Mouse (Mus musculus) midbrain, embryonic 12.5 days (tissue): ENCODE measurements around the gene Bmp7. TPM values are rescaled to one million over a fixed set of nuclear protein-coding genes. Genes with fewer than 3 reads are reported as not detected.
A peak's percentile ranks its signal among the peaks of the same experiment; 100 is the strongest.

Experiments
- ATAC-seq: fragments of 200-750 bp; cut with Nextera tagmentation; 2 replicates; pipeline ENCODE4 v1.8.0; 2017; ENCODE audit warnings: low read depth, moderate TSS enrichment, moderate library complexity; ENCODE audit not compliant: low FRiP score
- H3K27ac ChIP-seq: fragments of 300-500 bp; sonication (generic); replicated peaks from 2 replicates; pipeline ENCODE4 v1.5.1; 2016; ENCODE audit warnings: mild to moderate bottlenecking
- H3K27me3 ChIP-seq: fragments of 300-500 bp; sonication (generic); 2 replicates; pipeline ENCODE4 v1.6.1; 2016; ENCODE audit warnings: mild to moderate bottlenecking
- H3K36me3 ChIP-seq: fragments of 300-500 bp; sonication (generic); 2 replicates; pipeline ENCODE4 v1.6.1; 2016
- H3K4me1 ChIP-seq: fragments of 300-500 bp; sonication (generic); 2 replicates; pipeline ENCODE4 v1.6.1; 2016
- H3K4me2 ChIP-seq: fragments of 300-500 bp; sonication (generic); replicated peaks from 2 replicates; pipeline ENCODE4 v1.6.1; 2016; ENCODE audit warnings: mild to moderate bottlenecking, moderate library complexity
- H3K4me3 ChIP-seq: fragments of 300-500 bp; sonication (generic); 2 replicates; pipeline ENCODE4 v1.5.1; 2016; ENCODE audit warnings: mild to moderate bottlenecking
- H3K9ac ChIP-seq: fragments of 300-500 bp; sonication (generic); replicated peaks from 2 replicates; pipeline ENCODE4 v1.6.1; 2016; ENCODE audit warnings: mild to moderate bottlenecking, moderate library complexity
- H3K9me3 ChIP-seq: fragments of 300-500 bp; sonication (generic); 2 replicates; pipeline ENCODE4 v1.6.1; 2016; ENCODE audit warnings: mild to moderate bottlenecking
- WGBS: fragments of 180-500 bp; shearing (Covaris S2); methylation state at CpG from one replicate; pipeline ENCODE4 v1.1.7; 2016; 5-methylcytosine and 5-hydroxymethylcytosine counted together
- polyA plus RNA-seq: library from polyadenylated mRNA; unstranded; fragments of >200 nt; fragmentation: Nextera tagmentation; extraction: Ambion mirVana; gene quantifications from 2 replicates; pipeline ENCODE4 v1.2.1, GENCODE M21; 2016

The Bmp7 gene
- polyA plus RNA-seq, 1 experiment from 2014 or later = 17.5 TPM

DNA sequence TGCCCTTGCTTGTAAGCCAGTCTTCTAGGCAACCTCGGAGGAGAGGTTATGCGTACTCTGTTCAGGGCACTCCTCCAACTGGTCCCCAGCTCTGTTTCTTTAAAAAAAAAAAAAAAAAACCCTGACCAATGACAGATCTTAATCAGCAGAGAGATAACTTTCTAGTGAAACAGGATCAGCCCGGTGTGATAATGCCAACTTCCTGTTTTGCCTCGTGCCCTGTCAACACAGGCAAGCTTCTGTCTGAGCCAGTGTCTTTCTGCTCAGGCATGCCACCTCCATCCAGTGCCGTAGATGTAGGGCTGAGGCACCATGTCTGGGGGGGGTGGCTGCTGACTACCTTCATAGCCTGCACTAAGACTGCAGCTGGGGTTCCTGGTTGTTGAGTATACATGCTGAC, 12.5 kb downstream of the Bmp7 start:
- H3K9ac ChIP-seq = no peak overlapping the region
- peaks cover 21% of the 10 kb centered on the region for H3K4me1 ChIP-seq
- no peaks in the 10 kb centered on the region for H3K36me3 ChIP-seq
- 91% methylated on average over 5 of the region's 5 CpGs for WGBS
- H3K9me3 ChIP-seq = no peaks in the 10 kb centered on the region
- peaks cover 35% of the 10 kb centered on the region for H3K27me3 ChIP-seq
- no peak for ATAC-seq
- H3K4me3 ChIP-seq = no peak overlapping the region
- no peak overlapping the region for H3K27ac ChIP-seq
- no peak overlapping the region for H3K4me2 ChIP-seq

DNA sequence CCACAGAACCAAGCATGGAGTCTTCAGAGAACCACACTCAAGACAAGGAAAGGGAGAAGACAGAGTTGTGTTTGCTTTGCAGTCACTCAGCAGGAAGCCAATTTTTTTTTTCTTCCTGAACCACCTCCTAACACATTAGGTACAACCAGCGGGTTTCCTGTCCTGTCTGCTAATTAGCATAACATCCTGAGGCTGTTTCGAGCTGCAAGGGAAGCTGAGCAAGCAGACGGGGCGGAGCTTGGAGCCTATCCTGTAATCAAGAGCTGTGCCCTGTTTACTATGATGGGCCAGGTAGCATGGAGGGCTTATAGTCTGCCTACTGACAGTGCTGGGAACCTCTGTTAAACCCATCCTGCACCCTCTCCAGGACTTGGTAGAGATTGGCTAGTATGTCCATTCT, 13.8 kb downstream of the Bmp7 start:
- H3K36me3 ChIP-seq = no peaks in the 10 kb centered on the region
- WGBS = 81% methylated on average over 4 of the region's 4 CpGs
- peaks cover 24% of the 10 kb centered on the region for H3K27me3 ChIP-seq
- H3K4me2 ChIP-seq = no peak overlapping the region
- no peak overlapping the region for H3K9ac ChIP-seq
- no peak overlapping the region for H3K27ac ChIP-seq
- H3K4me3 ChIP-seq = no peak overlapping the region
- no peak for ATAC-seq
- peaks cover 21% of the 10 kb centered on the region for H3K4me1 ChIP-seq
- H3K9me3 ChIP-seq = no peaks in the 10 kb centered on the region

DNA sequence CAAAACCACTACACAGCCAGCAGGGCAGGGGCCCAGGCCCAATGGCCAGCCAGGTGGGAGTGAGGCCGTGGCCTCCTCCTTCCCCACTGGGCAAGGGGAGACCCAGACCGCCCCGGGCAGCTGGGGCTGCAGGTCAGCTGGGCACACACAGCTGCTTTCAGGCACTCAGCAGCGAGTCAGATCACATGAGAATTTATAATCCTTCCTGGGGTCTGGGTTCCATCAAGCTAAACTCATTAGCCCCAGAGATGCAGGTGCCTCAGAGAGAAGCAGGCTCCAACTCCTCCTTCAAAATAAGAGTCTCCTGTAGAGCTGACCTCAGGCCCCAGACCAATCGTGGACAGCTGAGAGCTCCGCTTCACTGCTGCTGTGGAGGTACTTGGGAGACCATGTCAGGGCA, 15.2 kb downstream of the Bmp7 start:
- ATAC-seq = no peak
- no peak overlapping the region for H3K9ac ChIP-seq
- H3K9me3 ChIP-seq = no peaks in the 10 kb centered on the region
- peaks cover 15% of the 10 kb centered on the region for H3K4me1 ChIP-seq
- H3K4me3 ChIP-seq = no peak overlapping the region
- H3K4me2 ChIP-seq = no peak overlapping the region
- peaks cover 11% of the 10 kb centered on the region for H3K27me3 ChIP-seq
- H3K36me3 ChIP-seq = no peaks in the 10 kb centered on the region
- 35% methylated on average over 6 of the region's 6 CpGs for WGBS
- H3K27ac ChIP-seq = no peak overlapping the region

DNA sequence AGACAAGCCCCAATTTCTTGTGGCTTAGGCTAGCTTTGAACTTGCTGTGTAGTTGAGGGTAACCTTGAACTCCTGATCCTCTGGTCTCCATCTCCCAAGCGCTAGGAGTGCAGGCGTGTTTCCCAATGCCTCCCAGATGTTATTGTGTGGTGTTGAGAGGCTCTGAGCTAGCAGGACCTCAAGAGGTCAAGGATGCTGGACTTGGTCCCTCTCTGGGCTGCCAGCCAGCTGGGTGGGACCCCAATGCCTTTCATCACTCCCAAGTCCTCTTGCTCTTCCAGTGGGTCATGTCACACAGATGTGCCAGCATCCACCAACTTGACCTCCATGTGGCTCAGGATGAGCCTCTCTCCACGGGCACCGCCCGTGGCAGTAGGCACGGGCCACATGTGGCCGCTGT, 16.9 kb downstream of the Bmp7 start:
- Histone ChIP-seq H3K9ac (no peak overlapping the region), H3K9me3 (no peaks in the 10 kb centered on the region), H3K4me2 (no peak overlapping the region), H3K4me3 (no peak overlapping the region), H3K36me3 (no peaks in the 10 kb centered on the region), H3K27ac (no peak overlapping the region), H3K27me3 (no peaks in the 10 kb centered on the region; the same call in none of the 2 replicates), H3K4me1 (peaks cover 14% of the 10 kb centered on the region)
- no peak for ATAC-seq
- 89% methylated on average over 7 of the region's 7 CpGs for whole genome bisulfite sequencing

DNA sequence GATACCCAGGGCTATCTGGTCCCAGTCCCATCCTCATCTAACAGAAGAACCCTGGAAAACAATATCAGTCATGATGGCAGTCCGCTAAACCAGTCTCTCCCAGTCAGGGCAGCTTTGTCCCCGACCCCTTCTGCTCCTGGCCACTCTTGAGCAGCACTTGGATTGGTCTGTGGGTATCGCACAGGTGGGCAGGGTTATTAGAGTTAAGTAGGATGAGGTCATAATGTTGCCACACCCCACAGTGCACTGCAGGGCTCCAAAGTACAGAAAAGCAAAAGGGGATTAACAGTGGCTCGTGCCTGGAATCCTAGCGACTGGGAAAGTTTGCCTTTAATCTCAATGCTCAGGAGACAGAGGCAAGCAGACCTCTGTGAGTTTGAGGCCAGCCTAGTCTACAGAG, 17.5 kb downstream of the Bmp7 start:
- Histone ChIP-seq H3K4me3 (no peak overlapping the region), H3K27me3 (no peaks in the 10 kb centered on the region; the same call in 1 of the 2 replicates), H3K4me2 (no peak overlapping the region), H3K9me3 (no peaks in the 10 kb centered on the region), H3K4me1 (peaks cover 14% of the 10 kb centered on the region), H3K36me3 (no peaks in the 10 kb centered on the region), H3K27ac (no peak overlapping the region), H3K9ac (no peak overlapping the region)
- WGBS = 54% methylated on average over 5 of the region's 5 CpGs
- no peak for ATAC-seq

DNA sequence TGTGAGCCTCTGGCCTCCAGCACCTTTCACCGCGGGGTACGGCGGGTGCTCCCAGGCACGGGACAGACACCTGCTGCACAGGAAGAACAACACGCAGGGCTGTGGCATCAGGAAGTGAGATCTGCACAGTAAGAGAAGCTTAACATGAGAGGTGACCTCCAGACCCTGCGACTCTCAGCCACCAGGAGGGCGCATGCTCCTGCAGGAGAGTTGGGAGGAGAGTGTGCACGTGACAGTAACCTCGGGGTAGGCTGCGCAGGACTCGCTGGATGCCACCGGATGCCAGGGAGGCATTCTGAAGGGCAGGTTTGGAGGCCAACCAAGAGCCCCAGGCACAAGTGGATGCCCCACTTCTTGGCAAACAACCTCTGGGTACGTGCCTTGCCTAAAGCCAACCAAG, 26.1 kb downstream of the Bmp7 start:
- peaks cover 6% of the 10 kb centered on the region for H3K27me3 ChIP-seq

DNA sequence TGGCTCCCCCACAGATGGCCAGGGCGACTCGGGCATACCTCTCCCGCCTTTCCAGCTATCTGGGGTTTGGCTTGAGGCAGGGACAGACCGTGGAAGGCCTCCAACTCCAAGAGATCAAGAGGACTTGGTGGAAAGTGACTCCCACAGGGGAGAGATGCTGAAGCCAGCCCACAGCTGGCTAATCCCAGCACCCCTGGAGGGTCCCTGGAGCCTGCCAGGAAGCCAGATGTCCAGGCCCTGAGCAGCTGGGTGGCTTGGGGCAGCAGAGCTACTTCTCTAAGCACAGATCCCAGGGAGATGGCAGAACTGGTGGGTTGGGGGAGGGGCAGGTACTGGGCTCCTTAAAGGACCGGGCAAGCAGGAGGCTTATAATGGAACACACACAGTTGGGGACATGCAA, 28.4 kb downstream of the Bmp7 start:
- Histone ChIP-seq H3K9ac (no peak overlapping the region), H3K4me3 (no peak overlapping the region), H3K27ac (no peak overlapping the region), H3K36me3 (no peaks in the 10 kb centered on the region), H3K27me3 (peaks cover 14% of the 10 kb centered on the region), H3K9me3 (no peaks in the 10 kb centered on the region), H3K4me2 (no peak overlapping the region), H3K4me1 (peaks cover 15% of the 10 kb centered on the region)
- 32% methylated on average over 5 of the region's 5 CpGs for WGBS
- no peak for ATAC-seq

More for the DNA sequence above, 26.1 kb downstream of the Bmp7 start:
- ATAC-seq = no peak
- Histone ChIP-seq H3K36me3 (no peaks in the 10 kb centered on the region), H3K4me1 (peaks cover 14% of the 10 kb centered on the region), H3K9ac (no peak overlapping the region), H3K4me3 (no peak overlapping the region), H3K27ac (no peak overlapping the region), H3K4me2 (no peak overlapping the region), H3K9me3 (no peaks in the 10 kb centered on the region)
- WGBS = 88% methylated on average over 14 of the region's 14 CpGs

DNA sequence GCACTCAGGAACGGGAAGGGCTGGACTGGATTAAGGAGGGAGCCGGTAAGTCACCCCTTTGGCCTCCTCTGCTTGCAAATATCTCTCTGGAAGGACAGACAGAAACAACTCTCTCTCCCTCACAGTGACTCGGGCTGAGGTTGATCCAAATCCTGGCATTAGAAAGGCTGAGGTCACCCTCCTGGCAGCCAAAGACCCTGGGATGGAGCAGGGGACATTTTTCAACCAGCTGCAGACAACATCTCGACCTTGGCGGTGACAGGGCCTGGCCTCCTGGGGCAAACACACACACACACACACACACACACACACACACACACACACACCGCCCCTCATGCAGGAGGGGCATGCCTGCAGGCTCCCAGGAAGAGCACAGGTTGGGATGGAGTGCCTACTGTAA, 29.0 kb downstream of the Bmp7 start:
- H3K9ac ChIP-seq = no peak overlapping the region
- peaks cover 15% of the 10 kb centered on the region for H3K4me1 ChIP-seq
- H3K4me2 ChIP-seq = no peak overlapping the region
- no peak overlapping the region for H3K27ac ChIP-seq
- H3K36me3 ChIP-seq = no peaks in the 10 kb centered on the region
- ATAC-seq = no peak
- H3K9me3 ChIP-seq = no peaks in the 10 kb centered on the region
- H3K4me3 ChIP-seq = no peak overlapping the region
- 65% methylated on average over 6 of the region's 6 CpGs for WGBS
- peaks cover 14% of the 10 kb centered on the region for H3K27me3 ChIP-seq

DNA sequence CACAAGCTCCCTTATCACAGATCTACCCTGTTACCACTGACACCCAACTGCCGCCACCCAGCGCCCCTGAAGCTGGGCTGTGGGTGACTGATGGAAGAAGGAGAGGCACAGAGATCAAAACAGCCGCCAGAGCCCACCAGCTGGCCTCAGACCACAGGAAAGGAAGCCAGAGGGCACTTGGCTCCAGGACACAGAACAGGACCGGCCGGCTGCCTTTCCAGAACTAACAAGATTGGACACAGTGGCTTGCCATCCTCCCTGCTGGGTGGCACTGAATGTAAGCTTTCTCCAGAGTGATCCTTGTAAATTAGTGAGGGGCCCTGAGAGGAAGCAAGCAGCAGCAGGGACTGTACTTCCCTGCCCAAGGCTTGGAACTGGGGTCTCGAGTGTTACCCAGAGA, 30.7 kb downstream of the Bmp7 start:
- WGBS = 57% methylated on average over 6 of the region's 6 CpGs
- no peaks in the 10 kb centered on the region for H3K36me3 ChIP-seq
- no peak overlapping the region for H3K4me2 ChIP-seq
- no peak overlapping the region for H3K4me3 ChIP-seq
- H3K27ac ChIP-seq = no peak overlapping the region; the same call in 1 of the 2 replicates
- peaks cover 15% of the 10 kb centered on the region for H3K4me1 ChIP-seq
- H3K9me3 ChIP-seq = no peaks in the 10 kb centered on the region
- peak; percentile 36; the same call in 1 of the 2 replicates for ATAC-seq
- no peak overlapping the region for H3K9ac ChIP-seq
- peaks cover 14% of the 10 kb centered on the region for H3K27me3 ChIP-seq

DNA sequence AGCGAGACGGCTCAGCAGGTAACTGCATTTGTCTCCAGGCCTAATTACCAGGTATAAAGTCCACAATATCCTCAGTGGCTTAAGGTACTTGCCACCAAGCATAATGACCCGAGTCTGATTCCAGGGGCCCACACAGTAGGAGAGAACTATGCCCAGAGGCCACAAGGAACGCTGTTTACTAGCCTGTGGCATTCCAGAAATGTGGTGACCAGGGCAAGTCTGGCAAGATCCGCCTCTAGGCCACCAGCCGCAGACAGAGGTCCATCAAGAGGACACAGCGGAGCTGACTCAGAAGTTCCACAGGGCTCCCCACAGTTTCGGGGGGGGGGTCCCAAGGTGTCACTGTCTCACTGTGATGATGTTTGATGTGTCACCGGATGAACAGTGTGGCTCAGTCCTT, 34.0 kb downstream of the Bmp7 start:
- Histone ChIP-seq H3K9me3 (no peaks in the 10 kb centered on the region), H3K4me1 (peaks cover 9% of the 10 kb centered on the region), H3K27ac (no peak overlapping the region), H3K4me3 (no peak overlapping the region), H3K36me3 (no peaks in the 10 kb centered on the region), H3K9ac (no peak overlapping the region), H3K27me3 (peaks cover 11% of the 10 kb centered on the region), H3K4me2 (no peak overlapping the region)
- no peak for ATAC-seq
- 82% methylated on average over 9 of the region's 9 CpGs for WGBS

DNA sequence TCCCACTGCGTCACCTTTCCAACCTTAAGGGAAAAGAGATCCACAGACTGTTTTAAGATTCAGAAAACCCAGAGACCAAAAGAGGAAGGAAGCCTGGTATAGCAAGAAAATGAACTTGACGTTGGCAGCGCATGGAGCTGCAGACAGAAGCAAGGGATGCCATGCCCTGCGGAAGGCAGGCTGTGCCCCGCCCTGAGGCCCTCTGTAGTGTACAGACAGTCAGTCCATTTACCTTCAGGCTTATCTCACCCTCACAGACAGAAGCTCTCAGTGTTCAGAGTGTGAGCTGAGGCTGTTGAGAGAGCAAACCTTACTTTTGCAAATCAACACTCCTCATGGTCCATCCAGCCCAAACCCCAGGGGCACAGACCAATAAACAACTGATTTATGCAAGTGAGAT, 35.1 kb downstream of the Bmp7 start:
- 0 out of 2 replicates have a peak, but pooled peaks cover 7% of the 10 kb centered on the region for H3K27me3 ChIP-seq
- WGBS = 88% methylated on average over 5 of the region's 5 CpGs
- ATAC-seq = no peak
- no peak overlapping the region for H3K27ac ChIP-seq
- H3K9me3 ChIP-seq = no peaks in the 10 kb centered on the region
- H3K4me1 ChIP-seq = peaks cover 9% of the 10 kb centered on the region
- no peak overlapping the region for H3K4me2 ChIP-seq
- no peak overlapping the region for H3K9ac ChIP-seq
- no peaks in the 10 kb centered on the region for H3K36me3 ChIP-seq
- H3K4me3 ChIP-seq = no peak overlapping the region

DNA sequence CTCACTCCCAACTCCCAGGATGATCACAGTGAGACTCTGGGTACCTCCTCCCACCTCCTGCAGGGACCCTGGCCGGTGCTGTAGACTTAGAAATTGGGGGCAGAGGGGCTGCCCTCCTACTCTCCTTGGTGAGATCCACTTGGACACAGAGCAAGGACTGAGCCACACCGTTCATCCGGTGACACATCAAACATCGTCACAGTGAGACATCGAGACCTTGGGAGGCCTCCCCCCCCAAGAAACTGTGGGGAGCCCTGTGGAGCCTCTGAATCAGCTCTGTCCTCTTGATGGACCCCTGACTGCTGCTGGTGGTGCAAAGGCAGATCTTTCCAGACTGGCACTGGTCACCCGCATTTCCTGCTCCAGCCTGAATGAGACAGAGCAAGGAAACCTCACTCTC, 35.5 kb downstream of the Bmp7 start:
- Histone ChIP-seq H3K9ac (no peak overlapping the region), H3K36me3 (no peaks in the 10 kb centered on the region), H3K9me3 (no peaks in the 10 kb centered on the region), H3K27ac (no peak overlapping the region), H3K4me3 (no peak overlapping the region), H3K4me1 (peaks cover 7% of the 10 kb centered on the region), H3K27me3 (0 out of 2 replicates have a peak, but pooled peaks cover 7% of the 10 kb centered on the region), H3K4me2 (no peak overlapping the region)
- no peak for ATAC-seq
- WGBS = 87% methylated on average over 6 of the region's 6 CpGs

DNA sequence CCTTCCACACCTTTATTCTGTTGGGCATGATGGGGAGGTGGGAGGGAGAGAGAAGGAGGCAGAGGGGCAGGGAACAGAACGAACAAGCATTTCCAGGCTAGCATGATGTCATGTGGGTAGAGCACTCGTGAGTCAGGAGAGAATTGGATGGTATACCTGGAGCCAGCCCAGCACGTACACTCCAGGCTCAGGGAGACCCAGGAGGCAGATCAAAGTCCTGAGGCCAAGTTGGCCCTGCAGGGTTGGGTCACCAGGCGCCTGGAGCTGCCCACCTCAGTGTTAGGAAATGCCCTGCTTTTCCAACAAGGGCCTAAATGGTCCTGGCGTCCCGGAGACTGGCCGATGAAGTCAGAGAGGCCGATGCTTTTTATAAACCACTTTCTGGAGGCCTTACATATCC, 36.6 kb downstream of the Bmp7 start:
- 90% methylated on average over 8 of the region's 8 CpGs for WGBS
- no peak overlapping the region for H3K4me3 ChIP-seq
- H3K4me1 ChIP-seq = no peaks in the 10 kb centered on the region
- H3K9me3 ChIP-seq = 0 out of 2 replicates have a peak, but pooled peaks cover 3% of the 10 kb centered on the region
- no peak for ATAC-seq
- no peaks in the 10 kb centered on the region for H3K36me3 ChIP-seq
- H3K9ac ChIP-seq = no peak overlapping the region
- no peak overlapping the region for H3K27ac ChIP-seq
- H3K27me3 ChIP-seq = 0 out of 2 replicates have a peak, but pooled peaks cover 3% of the 10 kb centered on the region
- H3K4me2 ChIP-seq = no peak overlapping the region
